Mouse (Mus musculus) thymus, adult 18-20 months (tissue): ENCODE measurements around the gene Il20rb.

Experiments
- DNase-seq, 2 experiments: peaks; one replicate each; pipeline ENCODE4 v3.0.0; 2022; ENCODE audit warnings: mixed read lengths in 2 of 2

Gene Il20rb

DNA sequence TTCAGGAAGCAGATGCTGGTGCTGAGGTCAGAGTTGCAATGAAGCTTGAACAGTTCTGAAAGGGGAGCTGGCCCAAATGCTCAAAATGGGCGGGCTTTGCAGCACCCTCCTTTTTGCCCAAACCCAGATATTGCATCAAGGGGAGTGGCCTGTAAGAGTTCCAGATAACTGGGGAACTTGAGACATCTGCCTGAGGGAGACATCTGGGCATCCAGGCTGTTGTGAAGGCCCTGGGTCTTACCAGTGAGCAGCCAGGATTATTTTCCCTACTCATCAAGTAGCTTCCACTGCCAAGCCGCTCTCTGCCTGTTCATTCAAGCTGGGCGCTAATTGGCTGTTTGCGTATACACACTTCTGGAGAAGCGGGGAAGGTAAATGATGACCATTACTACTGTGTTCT lies at the start of gene Il20rb:
TSS of gene Il20rb (minus strand) at position 358 of the 400 bp plus-strand sequence.
- DNase-seq, result no peak

DNA sequence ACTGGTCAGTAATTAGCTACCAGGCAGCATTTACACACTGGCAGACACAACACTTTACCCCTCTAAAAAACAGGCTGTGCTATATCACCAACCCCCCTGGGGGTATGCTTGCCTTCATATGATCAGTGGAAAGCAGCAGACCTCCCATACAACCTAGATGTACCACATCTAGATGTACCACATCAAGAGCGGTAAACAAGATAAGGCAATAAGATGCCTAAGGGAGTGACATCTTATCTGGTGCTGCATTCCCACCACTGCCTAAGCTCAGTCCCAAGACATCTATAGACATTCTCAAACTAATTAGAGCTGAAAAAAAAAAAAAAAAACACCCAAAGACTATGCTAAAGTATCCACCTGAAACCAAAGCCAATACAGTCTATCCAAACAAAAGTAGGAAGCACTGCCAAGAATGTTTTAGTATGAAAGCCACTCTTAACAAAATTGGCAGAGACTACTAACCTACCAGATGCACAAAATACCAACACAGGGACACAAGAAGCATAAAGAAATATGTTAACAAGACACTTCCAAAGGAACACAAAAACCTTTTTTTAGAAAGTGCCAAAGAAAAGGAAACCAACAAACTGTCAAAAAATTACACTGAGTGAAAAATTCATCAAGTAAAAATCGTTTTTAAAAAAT lies 49.2 kb upstream of the Il20rb start:
- no peak for DNase-seq

DNA sequence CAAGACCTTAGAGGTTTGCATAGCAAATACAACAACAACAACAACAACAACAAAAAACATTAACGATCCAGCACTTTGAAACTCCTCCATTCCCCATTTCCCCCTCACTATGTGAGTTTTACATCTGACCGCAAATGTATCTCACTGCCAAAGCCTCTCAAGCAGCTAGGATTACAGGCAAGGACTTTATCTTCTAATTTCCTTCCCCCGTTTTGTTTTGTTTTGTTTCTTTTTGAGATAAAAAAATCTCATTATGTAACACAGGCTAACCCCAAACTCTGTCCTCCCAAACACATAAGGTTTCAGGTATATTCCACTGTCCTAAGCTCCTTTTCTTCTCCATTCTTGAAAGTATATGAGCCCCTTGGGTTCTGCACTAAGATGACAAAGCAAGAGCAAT lies 48.1 kb upstream of the Il20rb start:
- no peak for DNase-seq

DNA sequence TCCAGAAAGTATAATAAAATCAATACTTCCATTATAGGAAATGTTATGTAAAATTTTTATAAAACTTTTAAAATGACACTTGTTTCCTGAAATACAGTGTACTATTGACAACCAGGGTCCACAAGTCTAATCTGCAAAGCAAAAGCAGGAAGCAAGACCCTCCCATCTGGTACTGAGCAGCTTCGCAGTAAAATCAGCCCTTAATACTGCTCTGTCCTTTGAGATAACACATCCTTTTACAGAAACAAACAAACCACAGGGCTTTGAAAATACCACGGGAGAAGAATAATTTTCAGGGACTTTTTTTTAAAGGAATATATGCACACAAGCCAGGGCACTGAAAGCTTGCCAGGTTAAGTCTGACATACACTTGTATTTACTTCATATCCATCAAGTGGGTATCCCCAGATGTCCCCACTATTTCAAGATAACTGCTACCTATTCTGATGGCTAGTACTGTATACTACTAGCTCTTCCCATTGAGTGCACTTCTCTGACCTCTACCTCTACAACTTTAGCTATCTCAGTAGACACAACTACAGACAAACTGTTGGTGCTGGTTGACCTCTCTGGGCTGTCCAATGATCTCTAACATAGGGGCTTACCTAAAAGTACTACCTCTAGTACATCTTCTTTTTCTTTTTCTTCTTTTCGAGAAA lies 46.4 kb upstream of the Il20rb start:
- no peak for DNase-seq

DNA sequence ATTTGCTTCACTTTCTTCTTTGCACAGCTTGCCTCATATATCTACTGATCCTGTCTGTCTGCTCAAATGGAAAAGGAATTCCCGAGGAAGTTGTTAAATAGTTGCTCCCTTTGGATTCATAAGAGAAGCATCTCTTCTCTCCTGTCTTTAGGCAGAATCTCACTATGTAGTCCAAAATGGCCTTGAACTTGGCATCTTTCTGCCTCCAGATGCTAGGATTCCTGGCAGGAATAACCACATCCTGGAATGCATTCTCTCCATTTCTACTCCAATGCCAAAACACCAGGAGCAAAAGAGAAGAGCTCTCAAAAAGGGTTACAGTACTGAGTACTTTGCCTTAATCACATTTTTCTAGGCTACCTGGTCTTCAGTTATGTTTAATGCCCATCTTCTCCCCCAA lies 44.7 kb upstream of the Il20rb start:
- no peak for DNase-seq

DNA sequence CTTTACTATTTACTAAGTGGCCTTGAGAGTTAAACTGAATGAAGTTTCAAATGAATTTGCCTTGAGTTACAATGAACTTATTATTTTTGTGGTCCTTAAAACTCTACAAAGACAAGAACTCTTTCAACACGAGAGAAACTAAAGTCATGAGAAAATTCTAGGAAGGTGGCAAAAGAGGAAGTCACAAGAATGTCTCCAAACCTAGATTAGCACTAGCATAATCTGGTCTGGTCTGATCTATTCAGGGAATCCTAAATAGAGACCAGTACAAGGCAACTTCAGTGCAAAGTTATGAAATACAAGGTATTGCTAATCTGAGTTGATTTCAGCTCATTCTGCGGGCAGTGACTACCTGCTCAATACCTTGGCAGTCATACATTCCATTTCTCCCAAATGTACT lies 38.6 kb upstream of the Il20rb start:
- no peak for DNase-seq

DNA sequence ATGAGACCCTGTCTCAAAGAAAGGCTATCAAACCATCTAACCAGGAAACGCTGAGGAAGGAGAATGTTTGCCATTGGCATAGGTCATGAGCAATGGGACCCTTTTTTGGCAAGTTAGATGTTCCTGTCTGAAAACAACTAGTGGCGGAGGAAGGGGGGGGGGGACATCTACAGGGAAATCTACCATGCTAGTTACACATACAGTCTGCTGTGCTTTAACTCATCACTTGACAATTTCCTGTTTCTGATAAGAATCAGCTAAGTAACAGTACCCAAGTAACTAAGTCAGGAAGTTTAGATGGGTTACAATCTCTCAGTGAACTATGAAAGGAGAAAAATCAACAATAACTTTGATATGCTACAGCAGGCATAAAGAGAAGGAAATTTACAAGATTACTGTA lies 35.4 kb upstream of the Il20rb start:
- DNase-seq, result no peak

DNA sequence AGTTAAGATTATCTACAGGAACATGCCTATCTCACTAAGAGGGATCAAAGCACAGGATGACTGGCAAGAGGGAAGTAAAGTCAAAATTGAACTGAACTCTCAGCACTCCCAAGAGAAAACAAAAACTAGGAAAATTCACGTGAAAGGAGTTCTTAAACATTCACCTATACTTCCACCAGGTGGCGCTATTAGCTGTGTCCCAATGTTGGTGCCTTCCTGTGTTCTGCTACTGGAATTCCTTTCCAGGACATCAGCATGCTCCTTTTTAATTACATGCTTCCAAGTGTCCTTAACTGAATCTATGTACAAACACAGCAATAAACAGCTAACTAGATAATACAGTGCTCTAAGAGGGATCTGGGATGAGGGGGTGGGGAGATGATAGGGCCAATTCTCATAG lies 34.0 kb upstream of the Il20rb start:
- DNase-seq, result no peak

DNA sequence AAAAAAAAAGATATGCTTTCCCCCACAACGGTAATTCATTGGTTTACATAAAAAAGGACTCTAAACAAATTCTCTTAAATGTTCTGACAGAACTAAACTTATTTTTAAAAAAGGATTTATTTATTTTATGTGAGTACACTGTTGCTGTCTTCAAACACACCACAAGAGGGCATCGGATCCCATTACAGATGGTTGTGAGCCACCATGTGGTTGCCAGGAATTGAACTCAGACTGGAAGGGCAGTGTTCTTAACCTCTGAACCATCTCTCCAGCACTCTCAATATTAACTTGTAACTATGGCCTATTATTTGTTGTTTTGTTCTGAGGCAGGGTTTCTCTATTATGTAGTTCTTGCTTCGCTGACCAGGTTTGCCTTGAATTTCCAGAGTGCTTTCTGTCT lies 33.4 kb upstream of the Il20rb start:
- no peak for DNase-seq

DNA sequence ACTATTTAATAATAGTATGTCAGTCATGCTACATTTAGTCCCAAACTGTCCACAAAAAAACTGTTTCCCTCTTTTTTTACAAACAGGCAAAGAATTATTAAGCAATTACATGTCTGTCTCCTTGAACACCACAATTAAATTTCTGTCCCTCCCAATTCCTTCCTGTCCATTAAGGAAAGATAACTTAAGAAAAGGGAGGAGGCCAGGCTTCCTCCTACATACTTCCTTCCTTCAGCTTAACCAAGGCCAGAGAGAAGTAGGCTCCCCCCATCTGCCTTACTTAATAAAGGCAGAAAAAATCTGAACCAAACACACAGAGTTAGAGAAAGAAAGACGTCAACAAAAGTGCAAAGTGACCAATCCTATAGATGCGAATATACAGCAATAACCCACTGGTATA lies 21.0 kb upstream of the Il20rb start:
- no peak for DNase-seq

DNA sequence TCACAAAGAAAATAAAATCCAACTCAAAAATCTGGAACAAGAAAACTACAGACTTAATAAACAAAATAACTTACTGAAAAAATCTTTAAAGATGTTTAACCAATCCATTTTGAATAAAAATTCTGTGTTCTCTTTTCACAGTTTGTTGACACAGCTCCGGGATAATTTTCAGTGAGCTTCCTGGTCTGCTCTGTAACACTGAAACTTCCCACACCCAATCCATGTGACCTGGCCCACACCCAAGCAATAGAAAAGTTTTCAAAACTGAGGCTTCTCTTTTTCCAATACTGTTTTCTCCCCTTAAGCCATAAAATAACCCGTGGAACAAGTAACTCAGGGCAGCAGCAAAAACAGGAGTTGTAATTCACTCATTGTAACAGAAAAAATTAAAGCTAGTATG lies 20.1 kb upstream of the Il20rb start:
- DNase-seq, result no peak

DNA sequence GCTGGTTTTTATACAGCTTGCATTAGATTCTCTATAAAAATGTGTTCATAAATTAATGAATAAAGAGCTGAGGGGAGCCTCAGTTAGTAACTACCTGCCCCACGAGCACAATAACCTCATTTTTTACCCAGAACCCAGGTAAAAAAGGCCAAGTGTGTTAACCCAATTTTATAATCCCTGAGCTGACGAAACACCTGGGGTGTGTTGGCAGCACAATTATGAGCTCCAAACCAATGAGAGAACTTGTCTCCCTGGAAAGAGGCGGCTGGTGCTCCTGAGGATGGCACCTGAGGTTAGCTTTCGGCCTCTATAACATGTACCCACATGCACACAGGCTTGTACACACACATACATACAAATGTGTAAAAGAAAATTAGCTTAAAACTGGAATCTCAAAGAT lies 18.9 kb upstream of the Il20rb start:
- DNase-seq, result no peak

DNA sequence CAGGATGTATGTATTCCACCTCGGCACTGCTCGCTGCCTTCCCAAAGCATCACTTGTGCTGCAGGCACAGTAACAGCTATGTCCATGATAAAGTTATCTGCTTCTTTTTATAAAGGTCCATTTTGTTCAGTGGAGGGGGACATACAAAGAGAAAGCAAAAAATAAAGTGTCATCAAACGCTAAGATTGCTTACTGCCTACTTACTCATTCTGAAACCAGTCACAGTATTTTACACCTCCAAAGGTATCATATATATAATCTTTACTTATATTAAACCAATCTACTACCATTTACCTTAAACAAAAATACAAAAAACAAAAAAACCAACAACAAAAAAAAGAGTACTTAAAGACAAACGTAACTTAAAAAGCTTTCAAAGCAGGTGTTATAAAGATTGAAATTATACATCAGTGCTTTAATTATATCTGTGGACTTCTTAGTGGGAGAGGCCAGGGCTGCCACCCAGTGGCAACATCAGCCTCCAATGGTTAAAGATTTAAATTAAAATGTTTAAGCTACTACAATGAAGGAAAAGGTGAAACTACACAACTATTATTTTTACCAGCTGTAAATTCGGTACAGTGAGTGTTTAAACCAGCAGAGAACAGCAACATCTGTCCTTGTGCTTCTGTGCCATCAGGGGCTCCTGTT lies 7.1 kb upstream of the Il20rb start:
- DNase-seq, result no peak

DNA sequence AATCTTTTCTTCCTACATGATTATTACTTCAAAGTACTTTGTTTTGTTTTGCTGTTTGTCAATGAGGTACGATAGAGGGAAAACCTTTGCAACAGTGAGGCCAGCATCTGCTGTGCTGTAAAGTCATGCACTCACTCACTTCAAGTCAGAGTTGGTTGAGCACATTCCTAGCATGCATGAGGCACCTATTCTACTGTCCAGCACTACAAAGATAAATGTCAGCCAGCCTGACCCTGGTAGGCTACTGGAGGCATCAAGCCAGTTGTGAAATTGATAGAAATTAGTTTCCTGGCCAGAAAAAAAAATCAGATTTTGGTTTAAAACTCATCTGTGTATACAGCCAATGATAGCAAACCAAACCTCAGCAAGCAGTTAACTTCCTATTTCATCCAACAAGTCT lies 4.8 kb upstream of the Il20rb start:
- DNase-seq, result no peak

DNA sequence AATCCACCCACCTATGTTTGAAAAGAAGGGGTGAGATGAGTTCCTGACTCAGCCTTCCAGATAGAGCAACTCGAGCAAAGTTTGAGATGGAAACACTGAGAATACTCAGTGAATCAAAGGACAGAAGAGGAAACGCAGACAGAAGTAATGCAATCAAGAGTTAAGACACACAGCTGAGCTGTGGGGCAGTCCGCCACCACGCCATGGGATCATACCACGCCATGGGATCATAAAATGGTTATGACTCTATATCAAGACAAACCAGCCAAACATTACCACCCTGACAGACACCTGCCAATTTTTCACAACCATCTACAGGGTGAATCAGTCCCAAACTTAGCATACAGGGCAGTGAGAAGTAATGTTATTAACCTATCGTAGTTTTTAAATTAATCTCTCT lies 2.4 kb upstream of the Il20rb start:
- no peak for DNase-seq

DNA sequence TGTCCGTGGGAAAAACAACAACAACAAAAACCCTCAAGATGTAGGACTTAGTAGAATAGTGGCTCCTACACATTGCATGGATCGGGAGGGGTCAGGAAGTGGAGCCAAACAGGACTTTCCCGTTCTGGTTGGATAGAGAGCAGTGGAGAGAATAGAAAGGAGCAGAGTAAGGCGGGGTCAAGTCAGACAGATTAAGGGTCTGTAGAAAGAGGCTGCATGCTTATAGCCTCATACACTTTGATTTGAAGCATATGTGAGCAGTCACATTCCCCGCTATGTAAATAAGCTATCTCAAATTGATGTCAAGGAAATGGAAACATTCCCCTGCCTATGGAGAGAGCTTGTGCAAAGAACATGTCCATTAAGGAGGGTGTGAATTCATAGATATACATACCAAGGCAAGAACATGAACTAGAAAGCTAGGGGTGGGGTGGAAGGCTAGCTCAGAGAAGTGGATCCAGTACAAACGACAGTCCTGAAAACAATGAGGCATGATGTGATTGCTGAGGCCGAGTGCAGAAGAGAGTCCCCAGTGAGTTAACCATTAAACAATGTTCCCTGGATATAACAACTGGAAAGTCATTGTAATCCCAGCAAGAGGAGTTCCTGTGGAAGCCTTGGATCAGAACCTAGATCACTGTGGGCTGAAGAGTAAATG lies 1.6 kb upstream of the Il20rb start:
- DNase-seq, result no peak

DNA sequence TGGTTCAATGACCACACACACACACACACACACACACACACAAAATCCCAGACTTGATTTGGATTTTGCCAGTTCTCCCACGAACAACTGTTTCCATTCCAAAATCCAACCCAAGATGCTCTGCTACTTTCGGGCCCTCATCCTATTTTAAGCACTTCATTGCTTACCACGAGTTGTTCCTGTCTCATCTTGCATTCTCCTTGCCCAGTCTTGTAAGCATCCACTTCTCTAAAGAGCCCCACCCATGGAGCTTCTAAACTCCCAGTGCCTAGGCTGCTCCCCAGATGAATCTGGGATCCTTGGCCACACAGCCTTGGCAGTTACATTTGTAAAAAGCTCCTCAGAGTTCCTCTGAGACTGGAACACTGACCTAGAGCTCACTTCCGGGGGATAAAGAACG lies 3.3 kb downstream of the Il20rb start:
- no peak for DNase-seq

DNA sequence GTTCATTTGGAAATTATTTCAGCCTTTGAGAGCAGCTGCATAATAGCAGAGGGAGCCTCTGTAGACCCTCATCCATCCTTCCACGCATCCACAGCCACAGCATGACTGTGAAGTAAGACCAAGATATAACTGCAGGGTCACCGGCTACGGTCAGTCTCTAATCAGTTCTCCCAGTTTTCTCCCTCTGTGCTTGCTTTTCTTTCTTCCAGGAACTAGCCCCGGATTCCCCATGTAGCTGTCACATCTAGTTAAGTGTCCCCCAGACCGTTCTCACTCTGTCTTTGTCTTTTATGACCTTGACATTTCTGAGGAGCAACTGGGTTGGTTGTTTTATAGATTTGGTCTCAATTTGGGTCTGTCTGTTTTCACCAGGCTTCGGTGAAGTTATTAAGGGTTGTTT lies 5.0 kb downstream of the Il20rb start:
- no peak for DNase-seq

DNA sequence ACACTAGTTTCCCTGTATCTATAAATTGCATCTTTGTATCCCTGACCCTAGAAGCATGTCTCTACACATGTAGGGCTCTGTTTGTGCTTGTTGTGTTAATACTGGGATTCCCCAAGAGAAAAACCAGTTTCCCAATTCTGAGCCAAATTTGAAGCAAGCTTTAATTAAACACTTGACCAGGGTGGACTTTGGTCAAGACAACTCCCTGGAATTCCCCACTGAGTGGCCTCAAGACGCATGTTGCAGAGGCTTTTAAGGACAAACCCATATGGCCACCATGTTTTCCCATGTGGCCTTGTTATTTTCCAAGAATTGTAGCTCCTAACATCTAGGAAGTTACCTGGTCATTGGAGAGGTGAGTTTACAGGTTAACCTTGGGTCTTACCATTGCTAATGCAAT lies 12.5 kb downstream of the Il20rb start:
- no peak for DNase-seq

DNA sequence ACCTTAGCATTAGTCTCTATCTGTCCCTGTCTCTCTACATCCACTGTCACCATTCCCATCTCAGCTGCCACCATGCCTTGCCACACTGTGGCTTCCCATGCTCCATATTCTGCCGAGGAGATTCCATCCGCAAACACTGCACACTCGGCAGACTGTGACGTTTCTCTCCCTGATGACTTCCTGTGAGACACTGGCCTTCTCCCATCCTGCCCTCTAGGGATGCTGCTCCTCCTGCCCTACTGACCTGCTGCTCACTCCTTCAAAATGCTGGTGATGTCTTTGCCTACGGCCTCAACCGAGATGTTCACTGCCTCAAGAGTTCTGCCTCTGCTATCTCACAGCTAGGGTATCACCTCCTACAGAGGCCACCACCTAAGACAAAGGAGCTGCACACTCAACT lies 13.2 kb downstream of the Il20rb start:
- no peak for DNase-seq

DNA sequence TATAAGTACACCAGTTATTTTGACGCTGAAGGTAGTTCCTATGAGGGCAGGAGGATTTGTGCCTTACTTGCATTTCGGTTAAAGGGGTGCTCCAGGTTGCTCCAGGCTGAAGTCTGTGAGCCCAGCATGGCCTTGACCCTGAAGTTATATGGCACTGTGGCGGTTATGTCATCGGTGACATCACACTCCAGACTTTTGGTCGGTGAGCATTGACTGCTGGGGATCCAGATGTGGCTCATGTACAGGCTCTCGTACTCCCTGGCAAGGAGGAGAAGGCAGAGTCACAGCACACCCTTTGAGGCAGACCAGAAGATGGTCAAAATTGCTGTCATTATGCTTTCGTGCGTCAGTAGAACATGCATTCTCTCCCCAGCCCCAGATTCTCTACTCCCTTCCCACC lies 13.7 kb downstream of the Il20rb start:
- no peak for DNase-seq

DNA sequence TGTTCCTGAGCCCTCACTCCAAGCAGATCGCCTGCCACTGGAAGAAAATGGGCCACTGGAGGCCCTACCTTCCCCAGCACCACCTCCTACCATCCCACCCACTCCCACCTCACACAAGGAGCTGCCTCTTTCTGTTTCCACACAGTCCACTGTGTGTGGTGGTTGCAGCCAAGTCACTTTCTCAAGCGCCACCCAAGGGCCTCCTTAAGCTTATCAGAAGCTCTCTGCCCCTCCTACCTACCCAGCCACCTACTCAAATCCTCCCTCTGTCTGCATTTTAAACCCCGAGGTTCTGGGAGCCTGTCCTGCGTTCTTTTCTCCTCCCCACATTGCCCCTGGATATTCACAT lies 15.0 kb downstream of the Il20rb start:
- DNase-seq, result no peak

DNA sequence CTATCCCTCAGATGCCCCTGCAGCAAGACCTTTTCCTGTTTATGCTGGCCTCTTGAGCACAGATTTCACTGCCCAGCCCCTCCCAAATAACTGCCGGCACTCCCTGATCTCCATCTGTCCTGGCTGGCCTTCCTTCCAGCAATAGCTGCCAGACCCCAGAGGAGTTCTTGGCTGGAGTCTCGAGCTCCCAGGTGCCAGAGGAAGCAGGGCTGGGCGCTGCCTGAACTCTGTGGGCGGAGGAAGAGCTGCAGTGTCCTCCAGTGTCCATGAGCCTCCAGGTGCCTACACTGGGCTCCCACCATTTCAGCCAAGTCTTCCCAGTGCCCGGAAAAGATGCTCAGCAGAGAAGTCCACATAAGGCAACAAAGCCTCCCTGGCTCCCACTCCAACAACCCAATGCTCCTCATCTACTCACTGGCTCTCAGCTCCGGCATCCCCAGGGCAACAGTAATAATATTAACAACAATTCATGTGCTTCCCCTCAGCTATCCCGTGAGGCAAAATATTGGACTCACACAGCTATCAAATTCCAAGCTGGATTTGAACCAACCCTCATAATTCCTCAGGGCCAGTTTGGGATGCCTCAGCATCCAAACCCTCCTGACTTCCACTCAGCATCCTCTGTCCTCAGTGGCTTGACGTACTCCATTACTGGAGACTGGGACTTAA lies 15.5 kb downstream of the Il20rb start:
- DNase-seq, result no peak

DNA sequence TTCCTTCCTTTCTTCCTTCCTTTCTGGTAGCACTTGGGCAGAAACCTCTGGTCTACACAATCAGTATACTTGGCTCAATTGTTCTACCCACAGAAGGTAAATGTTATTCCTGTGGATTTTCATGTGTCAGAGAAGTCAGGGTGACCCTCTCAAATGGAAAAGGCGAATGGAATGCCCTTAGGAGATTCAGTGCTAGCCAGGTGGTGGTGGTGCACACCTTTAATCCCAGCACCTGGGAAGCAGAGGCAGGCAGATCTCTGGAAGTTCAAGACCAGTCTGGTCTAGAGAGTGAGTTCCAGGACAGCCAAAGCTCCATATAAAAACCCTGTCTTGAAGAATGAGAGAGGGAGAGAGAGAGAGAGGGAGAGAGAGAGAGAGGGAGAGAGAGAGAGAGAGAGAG lies 16.4 kb downstream of the Il20rb start:
- DNase-seq, result no peak
